8 mouse cellular contexts compared by ENCODE assay signal in the genomic region with DNA sequence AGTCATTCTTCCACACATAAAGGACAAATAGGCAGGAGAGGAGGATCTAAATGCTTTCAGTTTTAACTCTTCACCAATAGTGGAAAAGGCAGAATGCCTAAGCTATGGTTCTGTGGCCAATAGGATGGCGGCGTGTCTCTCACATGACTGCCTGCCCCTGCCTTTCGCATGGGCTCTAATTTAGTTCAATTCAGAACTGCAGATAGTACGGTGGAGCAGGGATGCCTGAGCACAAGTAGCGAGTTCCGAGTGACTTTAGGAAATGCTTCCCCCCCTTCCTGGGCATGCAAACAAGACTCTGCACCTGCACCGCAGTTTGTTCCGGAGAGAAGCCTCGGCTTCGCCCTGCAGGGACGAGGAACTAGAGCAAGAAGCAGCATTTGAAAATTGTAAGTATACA.
DNase-seq lines count a peak whose midpoint lies in the region; ATAC-seq and TF ChIP-seq lines count a peak whose summit lies in the region.

No protein-coding gene starts in this region.

- H3K9ac ChIP-seq in hindbrain, embryonic 12.5 days = peak overlapping the region; percentile 73
- peak overlapping the region; percentile 76 for H3K9ac ChIP-seq in lung, postnatal 0 days (replicated peaks; ENCODE audit: low read depth)

- no peak for TF ChIP-seq CTCF in lung, postnatal 0 days (IDR thresholded peaks at IDR 0.05)

- peaks cover 16% of the 10 kb centered on the region for H3K4me1 ChIP-seq in hindbrain, embryonic 12.5 days
- peaks cover 3% of the 10 kb centered on the region for H3K4me1 ChIP-seq in lung, postnatal 0 days (ENCODE audit: insufficient read depth, low read depth, low read length)

- TF ChIP-seq EP300 in lung, postnatal 0 days (IDR thresholded peaks at IDR 0.05) = no peak

- peak overlapping the region; percentile 95 for H3K27ac ChIP-seq in hindbrain, embryonic 12.5 days
- peak overlapping the region; percentile 94 for H3K27ac ChIP-seq in lung, postnatal 0 days (ENCODE audit: low read length)

- H3K4me2 ChIP-seq in hindbrain, embryonic 12.5 days (replicated peaks) = peak overlapping the region; percentile 50
- H3K4me2 ChIP-seq in lung, postnatal 0 days (replicated peaks; ENCODE audit: low read depth, low read length) = peak overlapping the region; percentile 69

- H3K36me3 ChIP-seq in hindbrain, embryonic 12.5 days = no peaks in the 10 kb centered on the region
- no peaks in the 10 kb centered on the region for H3K36me3 ChIP-seq in lung, postnatal 0 days (ENCODE audit: insufficient read depth, low read length)

- under 1% methylated on average over 11 of the region's 11 CpGs for whole genome bisulfite sequencing in hindbrain, embryonic 12.5 days
- 0% methylated on average over 11 of the region's 11 CpGs for WGBS in lung, postnatal 0 days

- no peaks in the 10 kb centered on the region for H3K27me3 ChIP-seq in hindbrain, embryonic 12.5 days
- no peaks in the 10 kb centered on the region for H3K27me3 ChIP-seq in lung, postnatal 0 days (replicated peaks; ENCODE audit: insufficient read depth, low read length)

- H3K4me3 ChIP-seq in hindbrain, embryonic 12.5 days = peak overlapping the region; percentile 63
- peak overlapping the region; percentile 79 for H3K4me3 ChIP-seq in lung, postnatal 0 days (ENCODE audit: low read depth, low read length)

- DNase-seq in WW6 (ENCODE audit: low read depth, low spot score) = peak; percentile 13
- DNase-seq in cerebellum, postnatal 25 days = peak; percentile 89 to 91
- DNase-seq in frontal cortex, postnatal 14 days (ENCODE audit: low spot score in 2 of 2) = peak; percentile 87
- peak; percentile 77 to 82 for DNase-seq in layer of hippocampus, postnatal 10 days (ENCODE audit: low spot score in 2 of 2)
- DNase-seq in lung, postnatal 0 days (ENCODE audit: low spot score) = peak; percentile 97
- peak; percentile 75 for DNase-seq in ovary, postnatal 10 days (ENCODE audit: low spot score)
- DNase-seq in thymus, postnatal 0 days (ENCODE audit: low spot score) = peak; percentile 95

- no peaks in the 10 kb centered on the region for H3K9me3 ChIP-seq in hindbrain, embryonic 12.5 days (replicated peaks)
- H3K9me3 ChIP-seq in lung, postnatal 0 days (ENCODE audit: low read length) = no peaks in the 10 kb centered on the region

- peak; percentile 93 for ATAC-seq in hindbrain, embryonic 12.5 days (ENCODE audit: low FRiP score)
- peak; percentile 97 for ATAC-seq in lung, postnatal 0 days

Comparison
In these comparisons a context has a peak if more than half of its experiments do, and no peak if none do; other contexts are left out.
1. Peak in every context shown above with its lines: DNase-seq, ATAC-seq, H3K4me3 ChIP-seq and H3K27ac ChIP-seq.
2. DNase-seq: peak in every context shown above with its lines; median percentile 97 in lung, postnatal 0 days; 95 in thymus, postnatal 0 days; 90 in cerebellum, postnatal 25 days; 87 in frontal cortex, postnatal 14 days; 80 in layer of hippocampus, postnatal 10 days; 75 in ovary, postnatal 10 days; 13 in WW6.